Mouse (Mus musculus) stomach, embryonic 14.5 days (tissue): ENCODE results near the gene Ccdc28b. TPM values are rescaled to one million over a fixed set of nuclear protein-coding genes. Genes with fewer than 3 reads are reported as not detected.

Source experiments
- ATAC-seq: fragments of 200-750 bp; cut with Nextera tagmentation; 2 replicates; pipeline ENCODE4 v1.8.0; 2017; ENCODE audit warnings: low read depth, moderate TSS enrichment; ENCODE audit not compliant: insufficient number of reproducible peaks, insufficient read depth, low FRiP score
- H3K27ac ChIP-seq: fragments of 300-500 bp; sonication (generic); 2 replicates; pipeline ENCODE4 v1.5.1; 2014; ENCODE audit warnings: mild to moderate bottlenecking, low read length, moderate library complexity, mixed read lengths
- H3K27me3 ChIP-seq: fragments of 300-500 bp; sonication (generic); 2 replicates; pipeline ENCODE4 v1.6.1; 2014; ENCODE audit warnings: low read length, control low read depth, mixed read lengths; ENCODE audit not compliant: control insufficient read depth, insufficient read depth
- H3K36me3 ChIP-seq: fragments of 300-500 bp; sonication (generic); 2 replicates; pipeline ENCODE4 v1.6.1; 2014; ENCODE audit warnings: mild to moderate bottlenecking, control low read depth, low read length, moderate library complexity, mixed read lengths; ENCODE audit not compliant: control insufficient read depth, insufficient read depth
- H3K4me1 ChIP-seq: fragments of 300-500 bp; sonication (generic); 2 replicates; pipeline ENCODE4 v1.6.1; 2014; ENCODE audit warnings: low read length, control low read depth, mixed read lengths; ENCODE audit not compliant: control insufficient read depth, insufficient read depth
- H3K4me2 ChIP-seq: fragments of 300-500 bp; sonication (generic); replicated peaks from 2 replicates; pipeline ENCODE4 v1.6.1; 2014; ENCODE audit warnings: low read depth, low read length, control low read depth
- H3K4me3 ChIP-seq: fragments of 300-500 bp; sonication (generic); 2 replicates; pipeline ENCODE4 v1.5.1; 2014; ENCODE audit warnings: low read depth, low read length, control low read depth
- H3K9ac ChIP-seq: fragments of 300-500 bp; sonication (generic); replicated peaks from 2 replicates; pipeline ENCODE4 v1.6.1; 2014; ENCODE audit warnings: low read depth, mild to moderate bottlenecking, control low read depth, low read length, moderate library complexity, mixed read lengths
- H3K9me3 ChIP-seq: fragments of 300-500 bp; sonication (generic); 2 replicates; pipeline ENCODE4 v1.6.1; 2016; ENCODE audit warnings: low read depth, low read length, control low read depth; ENCODE audit not compliant: control insufficient read depth
- WGBS: fragments of 180-500 bp; shearing (Covaris S2); extraction: QIAGEN DNeasy Blood & Tissue Kit; methylation state at CpG from one replicate; pipeline ENCODE4 v1.1.7; 2014; 5-methylcytosine and 5-hydroxymethylcytosine counted together
- polyA plus RNA-seq: library from polyadenylated mRNA; unstranded; fragments of >200 nt; fragmentation: Nextera tagmentation; extraction: Ambion mirVana; gene quantifications from 2 replicates; pipeline ENCODE4 v1.2.1, GENCODE M21; 2014

The Ccdc28b gene
- polyA plus RNA-seq, 1 experiment from 2014 or later, result 52.9 TPM

- Histone ChIP-seq H3K4me2 (peak overlapping the region; percentile 52), H3K27me3 (no peaks in the 10 kb centered on the region), H3K36me3 (no peaks in the 10 kb centered on the region), H3K4me1 (0 out of 2 replicates have a peak, but pooled peaks cover 5% of the 10 kb centered on the region), H3K4me3 (peak overlapping the region; percentile 36), H3K27ac (peak overlapping the region; percentile 55), H3K9me3 (no peaks in the 10 kb centered on the region), H3K9ac (peak overlapping the region; percentile 28)
- WGBS, result 2% methylated on average over 36 of the region's 36 CpGs
- ATAC-seq, result peak; percentile 83
Observed at GRCm38 (mm10) chr4:129584884-129585608, 38.7 kb downstream of the Ccdc28b start.

DNA sequence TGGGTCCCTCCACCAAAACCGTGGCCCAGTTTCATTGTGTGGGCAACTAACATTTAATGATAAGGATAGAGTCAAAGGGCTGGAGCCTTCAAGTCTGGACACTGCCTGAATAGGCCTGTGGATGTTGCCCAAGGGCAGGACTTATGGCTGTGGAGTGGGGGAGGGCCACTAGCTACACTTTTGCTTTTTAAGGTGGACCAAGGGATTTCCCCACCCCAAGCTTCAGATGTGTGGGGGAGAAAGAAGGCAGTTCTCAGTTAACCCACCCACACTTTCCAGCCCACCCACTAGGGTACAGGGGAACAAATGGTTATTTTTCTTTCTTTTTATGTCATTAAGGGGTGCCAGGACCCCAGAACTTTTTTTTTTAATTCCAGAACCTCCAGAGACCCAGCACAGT is 39.4 kb downstream of the Ccdc28b start:
- peak overlapping the region; percentile 36 for H3K4me3 ChIP-seq
- H3K4me2 ChIP-seq, result peak overlapping the region; percentile 52
- WGBS, result 71% methylated on average over 1 of the region's 1 CpGs
- no peaks in the 10 kb centered on the region for H3K36me3 ChIP-seq
- no peak for ATAC-seq
- H3K4me1 ChIP-seq, result 0 out of 2 replicates have a peak, but pooled peaks cover 5% of the 10 kb centered on the region
- 0 out of 2 replicates have a peak overlapping the region, but pooled peaks have one; percentile 28 for H3K9ac ChIP-seq
- H3K27me3 ChIP-seq, result no peaks in the 10 kb centered on the region
- H3K9me3 ChIP-seq, result no peaks in the 10 kb centered on the region
- peak overlapping the region; percentile 55 for H3K27ac ChIP-seq

- Histone ChIP-seq H3K4me3 (no peak overlapping the region), H3K9me3 (no peaks in the 10 kb centered on the region), H3K9ac (no peak overlapping the region), H3K4me2 (no peak overlapping the region), H3K36me3 (no peaks in the 10 kb centered on the region), H3K27me3 (no peaks in the 10 kb centered on the region), H3K27ac (no peak overlapping the region), H3K4me1 (0 out of 2 replicates have a peak, but pooled peaks cover 5% of the 10 kb centered on the region)
- ATAC-seq, result no peak
- WGBS, result 95% methylated on average over 1 of the region's 1 CpGs
Observed at GRCm38 (mm10) chr4:129582251-129582650, 41.5 kb downstream of the Ccdc28b start.

DNA sequence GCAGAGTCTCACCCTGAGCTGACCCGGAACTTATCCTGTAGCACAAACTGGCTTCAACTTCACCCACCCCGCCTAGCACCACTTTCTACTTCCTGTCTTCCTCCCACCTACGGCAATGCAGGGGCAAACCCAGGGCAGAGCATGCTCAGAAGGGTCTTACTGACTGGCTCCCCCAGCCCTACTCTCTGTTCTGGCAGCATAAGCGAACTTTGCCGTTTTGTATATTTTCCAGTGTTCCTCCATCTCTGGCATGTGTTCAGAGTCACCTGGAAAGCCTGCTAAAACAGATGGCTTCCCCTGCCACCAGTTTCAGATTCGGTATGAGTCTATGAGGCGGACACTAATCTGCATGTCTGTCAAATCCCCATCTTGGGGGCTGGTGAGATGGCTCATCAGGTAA is 43.4 kb downstream of the Ccdc28b start:
- H3K36me3 ChIP-seq, result no peaks in the 10 kb centered on the region
- no peak overlapping the region for H3K27ac ChIP-seq
- no peak for ATAC-seq
- 66% methylated on average over 7 of the region's 7 CpGs for WGBS
- H3K4me3 ChIP-seq, result no peak overlapping the region
- H3K4me1 ChIP-seq, result 0 out of 2 replicates have a peak, but pooled peaks cover 7% of the 10 kb centered on the region
- no peak overlapping the region for H3K4me2 ChIP-seq
- no peaks in the 10 kb centered on the region for H3K9me3 ChIP-seq
- no peak overlapping the region for H3K9ac ChIP-seq
- H3K27me3 ChIP-seq, result no peaks in the 10 kb centered on the region

DNA sequence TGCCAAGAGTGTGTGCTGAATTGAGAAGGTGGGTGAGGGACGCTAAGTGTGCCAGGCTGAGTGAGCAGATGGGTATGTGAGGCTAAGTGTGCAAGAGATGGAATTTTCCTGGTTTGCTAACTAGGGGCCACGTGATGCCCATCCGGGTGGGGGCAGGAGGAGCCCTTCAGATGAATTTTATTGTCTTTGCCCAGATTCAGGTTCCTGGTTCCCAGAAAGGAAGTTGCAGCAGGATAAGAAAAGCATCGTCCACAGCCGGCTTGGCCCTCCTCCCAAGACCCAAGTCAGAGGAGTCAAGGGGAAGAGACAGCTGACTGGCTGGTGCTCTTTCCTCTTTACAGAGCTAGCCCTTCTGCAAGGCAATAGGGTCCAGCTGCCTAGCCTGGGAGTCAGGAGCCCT is 45.3 kb downstream of the Ccdc28b start, which contains the start of gene Fam167b:
Gene Fam167b, minus strand, starts transcription at position 84 of the 400 bp plus-strand sequence.
- Histone ChIP-seq H3K9me3 (no peaks in the 10 kb centered on the region), H3K27ac (no peak within 1 kb of the TSS), H3K27me3 (no peaks in the 10 kb centered on the region), H3K36me3 (no peaks in the 10 kb centered on the region), H3K4me3 (no peak within 1 kb of the TSS), H3K4me1 (0 out of 2 replicates have a peak, but pooled peaks cover 6% of the 10 kb centered on the region), H3K4me2 (no peak within 1 kb of the TSS), H3K9ac (no peak within 1 kb of the TSS)
- WGBS, result 84% methylated on average over 5 of the region's 5 CpGs
- no peak for ATAC-seq

DNA sequence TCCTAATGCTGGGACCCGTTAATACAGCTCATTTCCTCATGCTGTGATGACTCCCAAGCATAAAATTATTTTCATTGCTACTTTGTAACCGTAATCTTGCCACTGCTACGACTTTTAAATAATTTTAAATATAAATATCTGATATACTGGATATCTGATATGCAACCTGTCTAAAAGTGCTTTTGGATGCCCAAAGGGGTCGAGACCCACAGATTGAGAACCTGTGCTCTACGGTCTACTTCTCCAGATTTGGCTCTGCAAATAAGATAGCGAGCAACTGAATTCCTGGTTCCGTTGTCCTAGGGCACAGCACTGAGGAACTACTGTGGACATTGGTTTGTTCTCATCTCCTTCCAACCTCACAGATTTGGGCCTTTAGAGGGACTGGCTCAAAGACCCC is 46.1 kb downstream of the Ccdc28b start:
- Histone ChIP-seq H3K9ac (no peak overlapping the region), H3K27me3 (no peaks in the 10 kb centered on the region), H3K27ac (no peak overlapping the region), H3K4me1 (0 out of 2 replicates have a peak, but pooled peaks cover 6% of the 10 kb centered on the region), H3K4me3 (no peak overlapping the region), H3K4me2 (no peak overlapping the region), H3K9me3 (no peaks in the 10 kb centered on the region), H3K36me3 (no peaks in the 10 kb centered on the region)
- no peak for ATAC-seq
- WGBS, result 77% methylated on average over 7 of the region's 7 CpGs

GRCm38 (mm10) chr4:129576863-129577491 is 46.8 kb downstream of the Ccdc28b start:
- Histone ChIP-seq H3K4me3 (no peak overlapping the region), H3K36me3 (no peaks in the 10 kb centered on the region), H3K27me3 (no peaks in the 10 kb centered on the region), H3K9ac (no peak overlapping the region), H3K4me2 (no peak overlapping the region), H3K27ac (no peak overlapping the region), H3K4me1 (0 out of 2 replicates have a peak, but pooled peaks cover 6% of the 10 kb centered on the region), H3K9me3 (no peaks in the 10 kb centered on the region)
- 39% methylated on average over 21 of the region's 21 CpGs for WGBS
- ATAC-seq, result no peak; the same call in 1 of the 2 replicates

DNA sequence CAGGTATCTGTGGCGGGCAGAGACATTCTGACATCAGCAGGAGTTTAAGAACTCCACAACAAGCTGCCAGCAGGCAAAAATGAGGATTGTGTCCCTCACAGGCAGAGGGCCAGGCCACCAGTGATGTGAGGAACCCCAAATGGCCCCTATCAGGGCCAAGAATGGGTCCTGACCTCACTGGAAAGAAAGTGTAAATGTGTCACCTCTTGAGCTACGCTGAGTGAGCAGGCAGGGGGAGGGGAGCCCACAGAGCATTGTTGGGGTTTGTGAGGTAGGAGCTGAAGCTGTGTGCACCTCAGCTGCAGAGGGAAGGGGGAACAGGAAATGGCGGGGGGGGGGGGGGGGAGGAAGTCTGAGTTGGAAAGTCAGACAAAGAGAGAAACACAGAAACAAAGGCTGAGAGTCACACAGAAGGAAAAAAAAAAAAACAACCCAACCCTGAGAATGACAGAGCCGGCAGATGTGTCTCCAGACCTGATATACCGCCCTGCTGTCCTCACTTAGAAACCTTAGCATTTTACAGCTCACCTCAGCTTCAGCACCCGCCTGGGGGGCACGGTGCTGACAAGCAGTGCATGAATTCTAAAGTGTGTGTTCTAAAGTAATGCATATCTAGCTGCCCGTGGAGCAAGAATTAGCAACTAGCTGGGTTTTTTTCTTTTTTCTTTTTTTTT is 48.4 kb downstream of the Ccdc28b start:
- Histone ChIP-seq H3K9ac (no peak overlapping the region), H3K4me3 (no peak overlapping the region), H3K27ac (no peak overlapping the region), H3K36me3 (no peaks in the 10 kb centered on the region), H3K4me2 (no peak overlapping the region), H3K9me3 (no peaks in the 10 kb centered on the region), H3K27me3 (no peaks in the 10 kb centered on the region), H3K4me1 (0 out of 2 replicates have a peak, but pooled peaks cover 6% of the 10 kb centered on the region)
- whole genome bisulfite sequencing, result 47% methylated on average over 7 of the region's 8 CpGs
- no peak for ATAC-seq
